Mouse (Mus musculus) heart, adult 2 months (tissue): Measurements from ENCODE around the gene Ropn1l. TPM values are rescaled to one million over a fixed set of nuclear protein-coding genes. Genes with fewer than 3 reads are reported as not detected.
A peak's percentile ranks its signal among the peaks of the same experiment; 100 is the strongest.

Source experiments
- DNase-seq, 2 experiments: peaks; one replicate each; pipeline ENCODE4 v3.0.0; 2021
- H3K27ac ChIP-seq: fragments of 200-600 bp; 2 replicates; pipeline ENCODE4 v1.8.1; 2022
- H3K27me3 ChIP-seq: fragments of 200-500 bp; 2 replicates; pipeline ENCODE4 v1.6.1; 2012; ENCODE audit warnings: mild to moderate bottlenecking, low read length, inconsistent platforms, mixed read lengths; ENCODE audit not compliant: control insufficient read depth, insufficient read depth
- H3K36me3 ChIP-seq: fragments of 200-500 bp; 2 replicates; pipeline ENCODE4 v1.6.1; 2012; ENCODE audit warnings: low read length, inconsistent platforms; ENCODE audit not compliant: control insufficient read depth, insufficient read depth
- H3K4me1 ChIP-seq: fragments of 200-500 bp; 2 replicates; pipeline ENCODE4 v1.6.1; 2011; ENCODE audit warnings: low read length; ENCODE audit not compliant: control insufficient read depth, insufficient read depth
- H3K4me3 ChIP-seq: fragments of 200-600 bp; 2 replicates; pipeline ENCODE4 v1.8.1; 2022
- H3K79me2 ChIP-seq: fragments of 200-500 bp; replicated peaks from 2 replicates; pipeline ENCODE4 v1.6.1; 2012; ENCODE audit warnings: mild to moderate bottlenecking, inconsistent platforms, low read length, moderate library complexity, mixed read lengths; ENCODE audit not compliant: control insufficient read depth, insufficient read depth
- H3K9ac ChIP-seq: fragments of 200-500 bp; 2 replicates; pipeline ENCODE4 v1.6.1; 2012; ENCODE audit warnings: low read depth, mild to moderate bottlenecking, control low read depth, inconsistent platforms, low read length, mixed read lengths
- CTCF ChIP-seq: fragments of 200-600 bp; IDR thresholded peaks from 2 replicates; pipeline ENCODE4 v1.8.1; 2022; ENCODE audit warnings: antibody characterized with exemption, mild to moderate bottlenecking, moderate library complexity
- EP300 ChIP-seq: fragments of 200-500 bp; IDR thresholded peaks from 2 replicates; pipeline ENCODE4 v1.6.1; 2011; ENCODE audit warnings: low read depth, low read length, control low read depth; ENCODE audit not compliant: insufficient read depth
- POLR2A ChIP-seq: fragments of 200-500 bp; IDR thresholded peaks from 2 replicates; pipeline ENCODE4 v1.6.1; 2011; ENCODE audit warnings: mild to moderate bottlenecking, low read depth, low read length, control low read depth; ENCODE audit not compliant: insufficient read depth
- WGBS: fragments of 180-500 bp; shearing (Covaris S2); methylation state at CpG from one replicate; pipeline ENCODE4 v1.1.7; 2018; 5-methylcytosine and 5-hydroxymethylcytosine counted together
- intact Hi-C: fragments of 180-260 bp; cut with DNase I; formaldehyde crosslinking; loops from one replicate; pipeline ENCODE4 v1.15.1; 2025
- polyA plus RNA-seq: library from polyadenylated mRNA; depleted of rRNA; stranded (reverse); fragments of >200 nt; gene quantifications from 2 replicates; pipeline ENCODE4 v1.2.3, GENCODE M21; 2012
- total RNA-seq, 2 experiments: library from RNA; stranded (reverse); gene quantifications; 2 replicates each; pipeline ENCODE4 v1.2.3; 2021

The Ropn1l gene
- total and polyA plus RNA-seq, 3 experiments, result 0.86 TPM; not detected in 2

GRCm38 (mm10) chr15:31454096-31454860, 741 bp upstream of the Ropn1l start:
- TF ChIP-seq EP300, result no peak
- TF ChIP-seq CTCF, result no peak
- Histone ChIP-seq H3K36me3 (no peaks in the 10 kb centered on the region), H3K9ac (no peak overlapping the region), H3K27me3 (no peaks in the 10 kb centered on the region), H3K4me3 (peak overlapping the region; percentile 64), H3K27ac (peak overlapping the region; percentile 74), H3K79me2 (no peaks in the 10 kb centered on the region), H3K4me1 (no peaks in the 10 kb centered on the region; the same call in 1 of the 2 replicates)
- intact Hi-C loops, result loop anchor here (5.0 kb wide), 2 partner anchors 133 to 232 kb away; partner anchors contain the start of gene Dap
- 48% methylated on average over 10 of the region's 10 CpGs for WGBS
- DNase-seq, result no peak

GRCm38 (mm10) chr15:31452336-31453097, 1.0 kb downstream of the Ropn1l start:
- no peak for DNase-seq
- Histone ChIP-seq H3K36me3 (no peaks in the 10 kb centered on the region), H3K4me3 (peak overlapping the region; percentile 64), H3K4me1 (no peaks in the 10 kb centered on the region; the same call in 1 of the 2 replicates), H3K9ac (peak overlapping the region; percentile 89; the same call in 1 of the 2 replicates), H3K79me2 (no peaks in the 10 kb centered on the region), H3K27me3 (no peaks in the 10 kb centered on the region), H3K27ac (peak overlapping the region; percentile 58; the same call in 1 of the 2 replicates)
- TF ChIP-seq CTCF (no peak), POLR2A (no peak), EP300 (no peak)
- intact Hi-C loops, result loop anchor here (5.0 kb wide), 2 partner anchors 135 to 230 kb away; partner anchors contain the start of gene Dap
- WGBS, result 44% methylated on average over 18 of the region's 18 CpGs

- Histone ChIP-seq H3K9ac (no peak overlapping the region), H3K4me3 (no peak overlapping the region), H3K27ac (no peak overlapping the region), H3K79me2 (no peaks in the 10 kb centered on the region), H3K36me3 (no peaks in the 10 kb centered on the region), H3K4me1 (peaks cover 4% of the 10 kb centered on the region), H3K27me3 (no peaks in the 10 kb centered on the region)
- no peak for DNase-seq
- intact Hi-C loops, result loop anchor here (5.0 kb wide), 2 partner anchors 138 to 227 kb away; partner anchors contain the start of gene Dap
- WGBS, result 15% methylated on average over 2 of the region's 2 CpGs
- no peak for TF ChIP-seq POLR2A
- TF ChIP-seq EP300, result no peak
- no peak for TF ChIP-seq CTCF
Observed at GRCm38 (mm10) chr15:31449772-31450171, 3.8 kb downstream of the Ropn1l start.

GRCm38 (mm10) chr15:31447121-31447520, 6.4 kb downstream of the Ropn1l start:
- H3K4me1 ChIP-seq, result peaks cover 4% of the 10 kb centered on the region
- peak in 1 of 2 experiments; percentile 36 for DNase-seq
- WGBS, result 37% methylated on average over 7 of the region's 7 CpGs
- H3K27me3 ChIP-seq, result no peaks in the 10 kb centered on the region
- H3K27ac ChIP-seq, result no peak overlapping the region
- TF ChIP-seq CTCF, result peak; percentile 89
- TF ChIP-seq POLR2A, result no peak
- 0 out of 2 replicates have a peak, but pooled peaks have one; percentile 23 for TF ChIP-seq EP300
- intact Hi-C loops, result loop anchor here (1.0 kb wide), 1 partner anchor 132 kb away; no protein-coding TSS in a partner anchor
- H3K79me2 ChIP-seq, result no peaks in the 10 kb centered on the region
- H3K4me3 ChIP-seq, result no peak overlapping the region
- H3K9ac ChIP-seq, result peak overlapping the region; percentile 48; the same call in 1 of the 2 replicates
- H3K36me3 ChIP-seq, result no peaks in the 10 kb centered on the region

GRCm38 (mm10) chr15:31442698-31443097, 10.8 kb downstream of the Ropn1l start:
- intact Hi-C loops, result no loop called here
- H3K4me1 ChIP-seq, result peaks cover 4% of the 10 kb centered on the region
- H3K27ac ChIP-seq, result no peak overlapping the region
- TF ChIP-seq POLR2A, result no peak
- no peak for TF ChIP-seq EP300
- TF ChIP-seq CTCF, result no peak
- DNase-seq, result no peak
- H3K79me2 ChIP-seq, result no peaks in the 10 kb centered on the region
- H3K9ac ChIP-seq, result no peak overlapping the region
- H3K36me3 ChIP-seq, result no peaks in the 10 kb centered on the region
- WGBS, result 87% methylated on average over 4 of the region's 4 CpGs
- H3K4me3 ChIP-seq, result no peak overlapping the region
- H3K27me3 ChIP-seq, result no peaks in the 10 kb centered on the region

- TF ChIP-seq EP300 (no peak), POLR2A (no peak), CTCF (no peak)
- WGBS, result 74% methylated on average over 6 of the region's 6 CpGs
- intact Hi-C loops, result no loop called here
- Histone ChIP-seq H3K9ac (no peak overlapping the region), H3K27ac (no peak overlapping the region), H3K36me3 (no peaks in the 10 kb centered on the region), H3K4me3 (no peak overlapping the region), H3K27me3 (no peaks in the 10 kb centered on the region), H3K4me1 (peaks cover 1% of the 10 kb centered on the region), H3K79me2 (no peaks in the 10 kb centered on the region)
- DNase-seq, result no peak
Observed at GRCm38 (mm10) chr15:31441996-31442395, 11.5 kb downstream of the Ropn1l start.
